Mouse (Mus musculus): ENCODE data around the gene Olfr473.
"Not testable (repeated sequence)": the region's sequence is repeated elsewhere in the genome, so short reads cannot be mapped to it uniquely, and the experiment has no call there.

Olfr473 gene

GRCm38 (mm10) chr7:107930146-107930545, at the start of gene Olfr473:
TSS of gene Olfr473 (plus strand) at chr7:107930446.
- no peak for DNase-seq (ENCODE audit: low read depth, low spot score)

GRCm38 (mm10) chr7:107897602-107898001, 32.6 kb upstream of the Olfr473 start, which contains the start of gene Olfr472:
TSS of gene Olfr472 (plus strand) at chr7:107897902.
- no peak for DNase-seq (ENCODE audit: low read depth, low spot score)

- DNase-seq (ENCODE audit: low read depth, low spot score): not testable (repeated sequence)
Measured at GRCm38 (mm10) chr7:107952539-107952938, 22.3 kb downstream of the Olfr473 start.

GRCm38 (mm10) chr7:107954343-107954742, 24.1 kb downstream of the Olfr473 start, which contains the start of gene Olfr474:
TSS of gene Olfr474 (plus strand) at chr7:107954643.
- DNase-seq (ENCODE audit: low read depth, low spot score): no peak

- DNase-seq (ENCODE audit: low read depth, low spot score): no peak
Measured at GRCm38 (mm10) chr7:107964503-107964902, 34.3 kb downstream of the Olfr473 start, which contains the start of gene Olfr476. TSS of gene Olfr476 (plus strand) at chr7:107964803.

Measured in telencephalon, adult 2 months (tissue).